Mouse (Mus musculus) MEL (cell line): ENCODE results near the gene Alox5ap.

ENCODE experiments used
- BHLHE40 ChIP-seq: IDR thresholded peaks from 2 replicates; pipeline ENCODE4 v1.6.1; 2012; ENCODE audit warnings: low read depth, mild to moderate bottlenecking, inconsistent platforms, low read length, improper control_type of control experiment, borderline replicate concordance
- CHD1 ChIP-seq: IDR thresholded peaks from 2 replicates; pipeline ENCODE4 v1.6.1; 2012; ENCODE audit warnings: low read depth, mild to moderate bottlenecking, inconsistent platforms, low read length, improper control_type of control experiment
- CTCF ChIP-seq, 3 experiments: IDR thresholded peaks in 2 of 3; conservative IDR thresholded peaks in 1 of 3; 2 replicates each; pipeline ENCODE4 v1.5.1; 2011 to 2012; ENCODE audit warnings: low read length in 3 of 3, low read depth in 2 of 3, mild to moderate bottlenecking in 2 of 3, improper control_type of control experiment in 1 of 3, inconsistent platforms in 1 of 3, mixed read lengths in 1 of 3, moderate library complexity in 1 of 3; ENCODE audit not compliant: control insufficient read depth in 1 of 3, insufficient read depth in 1 of 3, poor library complexity in 1 of 3, severe bottlenecking in 1 of 3
- HCFC1 ChIP-seq: IDR thresholded peaks from 2 replicates; pipeline ENCODE4 v1.6.1; 2012; ENCODE audit warnings: low read depth, mild to moderate bottlenecking, inconsistent platforms, low read length, improper control_type of control experiment, moderate library complexity
- MAX ChIP-seq: IDR thresholded peaks from 2 replicates; pipeline ENCODE4 v1.6.1; 2011; ENCODE audit warnings: low read length, improper control_type of control experiment
- MYB ChIP-seq: IDR thresholded peaks from 2 replicates; pipeline ENCODE4 v1.6.1; 2011; ENCODE audit warnings: mild to moderate bottlenecking, low read depth, low read length, improper control_type of control experiment
- MYC ChIP-seq: IDR thresholded peaks from 2 replicates; pipeline ENCODE4 v1.6.1; 2011; ENCODE audit warnings: low read depth, mild to moderate bottlenecking, low read length, improper control_type of control experiment, moderate library complexity
- NRF1 ChIP-seq: IDR thresholded peaks from 2 replicates; pipeline ENCODE4 v1.6.1; 2014; ENCODE audit warnings: low read depth, mild to moderate bottlenecking, inconsistent platforms, low read length, improper control_type of control experiment, moderate library complexity; ENCODE audit not compliant: poor library complexity, insufficient read depth, severe bottlenecking
- POLR2A ChIP-seq, 2 experiments: IDR thresholded peaks; 2 replicates each; pipeline ENCODE4 v1.6.1; 2011 to 2012; ENCODE audit warnings: low read length in 2 of 2, mild to moderate bottlenecking in 2 of 2, control low read depth in 1 of 2, improper control_type of control experiment in 1 of 2, low read depth in 1 of 2, moderate library complexity in 1 of 2; ENCODE audit not compliant: control insufficient read depth in 1 of 2, insufficient read depth in 1 of 2, poor library complexity in 1 of 2
- SIN3A ChIP-seq: IDR thresholded peaks from 2 replicates; pipeline ENCODE4 v1.6.1; 2012; ENCODE audit warnings: low read length, improper control_type of control experiment, inconsistent platforms
- UBTF ChIP-seq: IDR thresholded peaks from 2 replicates; pipeline ENCODE4 v1.6.1; 2012; ENCODE audit warnings: low read depth, mild to moderate bottlenecking, inconsistent platforms, low read length, improper control_type of control experiment, moderate library complexity, borderline replicate concordance; ENCODE audit not compliant: insufficient read depth
- ZC3H11A ChIP-seq: IDR thresholded peaks from 2 replicates; pipeline ENCODE4 v1.6.1; 2012; ENCODE audit warnings: low read depth, mild to moderate bottlenecking, inconsistent platforms, low read length, improper control_type of control experiment
- ZNF384 ChIP-seq: IDR thresholded peaks from 2 replicates; pipeline ENCODE4 v1.6.1; 2012; ENCODE audit warnings: low read depth, mild to moderate bottlenecking, inconsistent platforms, low read length, improper control_type of control experiment

DNA sequence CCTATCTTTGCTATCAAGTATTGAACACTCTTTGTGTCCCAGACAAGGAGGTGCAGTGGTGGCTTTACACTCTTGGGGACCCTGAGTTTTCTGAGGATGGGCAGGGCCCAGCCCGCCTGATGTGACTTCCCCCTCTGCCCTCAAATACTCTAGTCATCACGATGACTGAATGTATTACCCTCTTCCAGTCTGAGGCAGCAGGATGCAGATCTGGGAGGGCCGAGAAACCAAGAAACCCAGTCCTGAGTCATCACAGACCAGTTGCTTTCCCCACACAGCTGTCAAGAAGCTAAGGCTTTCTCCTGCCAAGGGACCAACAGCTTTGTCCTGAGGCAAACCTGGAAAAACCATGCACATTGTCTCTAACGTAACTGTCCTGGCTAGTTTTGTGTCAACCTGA is 2.9 kb downstream of the Alox5ap start:
- no peak for TF ChIP-seq POLR2A (IDR thresholded peaks at IDR 0.05; ENCODE audit: control insufficient read depth in 1 of 2, insufficient read depth in 1 of 2, low read depth in 1 of 2, low read length in 2 of 2, poor library complexity in 1 of 2)
- no peak for TF ChIP-seq UBTF
- no peak for TF ChIP-seq CTCF (IDR thresholded peaks at IDR 0.05 in 2 of 3, conservative IDR thresholded peaks at IDR 0.05 in 1 of 3; ENCODE audit: control insufficient read depth in 1 of 3, insufficient read depth in 1 of 3, low read depth in 2 of 3, low read length in 3 of 3, poor library complexity in 1 of 3, severe bottlenecking in 1 of 3)
- no peak for TF ChIP-seq MYC
- no peak for TF ChIP-seq HCFC1
- no peak for TF ChIP-seq NRF1
- no peak for TF ChIP-seq SIN3A
- no peak for TF ChIP-seq ZNF384
- no peak for TF ChIP-seq MAX
- no peak for TF ChIP-seq CHD1
- TF ChIP-seq MYB, result no peak
- no peak for TF ChIP-seq ZC3H11A
- no peak for TF ChIP-seq BHLHE40
